Mouse (Mus musculus) CD4-positive, CD25-positive, alpha-beta regulatory T cell, adult 9 weeks (primary cell): ENCODE results near the gene Bzw1. TPM values are rescaled to one million over a fixed set of nuclear protein-coding genes. Genes with fewer than 3 reads are reported as not detected.

Experiments used
- polyA plus RNA-seq: library from polyadenylated mRNA; unstranded; fragments of 100-300 nt; shearing (Covaris generic); gene quantifications from one replicate; pipeline ENCODE4 v1.2.1, GENCODE M21; 2017

The Bzw1 gene
- polyA plus RNA-seq: 426 TPM

GRCm38 (mm10) chr1:58392652-58393283, at the start of gene Bzw1:
TSS of gene Bzw1 (plus strand) at chr1:58392898.

GRCm38 (mm10) chr1:58423371-58424248, 30.9 kb downstream of the Bzw1 start, which contains the start of gene Clk1:
TSS of gene Clk1 (minus strand) at chr1:58424066.

GRCm38 (mm10) chr1:58445143-58445722, 52.5 kb downstream of the Bzw1 start, which contains the start of the genes Nif3l1 and Ppil3:
TSS of gene Nif3l1 (plus strand) at chr1:58445151.
TSS of gene Ppil3 (minus strand) at chr1:58445486.

Other genes starting within 250 kb of the Bzw1 start
- gene Aox4, start 182.5 kb upstream of the Bzw1 start, polyA plus RNA-seq: not detected
- gene Aox2, start 114.6 kb upstream of the Bzw1 start, polyA plus RNA-seq: 0.06 TPM
- 441 TPM for gene Clk1, start 31.2 kb downstream of the Bzw1 start, polyA plus RNA-seq
- 37.9 TPM for gene Nif3l1, start 52.3 kb downstream of the Bzw1 start, polyA plus RNA-seq
- 76.7 TPM for gene Ppil3, start 52.6 kb downstream of the Bzw1 start, polyA plus RNA-seq
- gene Orc2, start 112.2 kb downstream of the Bzw1 start, polyA plus RNA-seq: 29.3 TPM
- gene Fam126b, start 193.4 kb downstream of the Bzw1 start, polyA plus RNA-seq: 19.7 TPM
- 161 TPM for gene Ndufb3, start 193.5 kb downstream of the Bzw1 start, polyA plus RNA-seq